Mouse (Mus musculus) hindbrain, embryonic 11.5 days (tissue): Measurements from ENCODE around the gene Tbxas1. TPM values are rescaled to one million over a fixed set of nuclear protein-coding genes. Genes with fewer than 3 reads are reported as not detected.

Source experiments
- ATAC-seq: fragments of 200-750 bp; cut with Nextera tagmentation; 2 replicates; pipeline ENCODE4 v1.8.0; 2017; ENCODE audit warnings: mild to moderate bottlenecking, moderate TSS enrichment, moderate library complexity; ENCODE audit not compliant: low FRiP score
- DNase-seq: peaks from one replicate; pipeline ENCODE4 v3.0.0-alpha.2; 2015; ENCODE audit warnings: low spot score
- H3K27ac ChIP-seq: fragments of 300-500 bp; sonication (generic); 2 replicates; pipeline ENCODE4 v1.5.1; 2014; ENCODE audit warnings: mild to moderate bottlenecking, low read depth, low read length
- H3K27me3 ChIP-seq: fragments of 300-500 bp; sonication (generic); 2 replicates; pipeline ENCODE4 v1.6.1; 2014; ENCODE audit warnings: mild to moderate bottlenecking, low read length, moderate library complexity, mixed read lengths; ENCODE audit not compliant: control insufficient read depth, insufficient read depth
- H3K36me3 ChIP-seq: fragments of 300-500 bp; sonication (generic); 2 replicates; pipeline ENCODE4 v1.6.1; 2014; ENCODE audit warnings: mild to moderate bottlenecking, low read length, moderate library complexity, mixed read lengths; ENCODE audit not compliant: control insufficient read depth, insufficient read depth
- H3K4me1 ChIP-seq: fragments of 300-500 bp; sonication (generic); replicated peaks from 2 replicates; pipeline ENCODE4 v1.6.1; 2014; ENCODE audit warnings: low read length, mixed read lengths; ENCODE audit not compliant: control insufficient read depth, insufficient read depth
- H3K4me2 ChIP-seq: fragments of 300-500 bp; sonication (generic); replicated peaks from 2 replicates; pipeline ENCODE4 v1.6.1; 2014; ENCODE audit warnings: mild to moderate bottlenecking, low read depth, low read length
- H3K4me3 ChIP-seq: fragments of 300-500 bp; sonication (generic); 2 replicates; pipeline ENCODE4 v1.5.1; 2014; ENCODE audit warnings: low read depth, low read length
- H3K9ac ChIP-seq: fragments of 300-500 bp; sonication (generic); 2 replicates; pipeline ENCODE4 v1.6.1; 2014; ENCODE audit warnings: low read depth, low read length
- H3K9me3 ChIP-seq: fragments of 300-500 bp; sonication (generic); 2 replicates; pipeline ENCODE4 v1.6.1; 2016; ENCODE audit warnings: low read length; ENCODE audit not compliant: control insufficient read depth
- WGBS: fragments of 180-500 bp; shearing (Covaris S2); extraction: QIAGEN DNeasy Blood & Tissue Kit; methylation state at CpG from one replicate; pipeline ENCODE4 v1.1.7; 2014; 5-methylcytosine and 5-hydroxymethylcytosine counted together
- polyA plus RNA-seq: library from polyadenylated mRNA; unstranded; fragments of >200 nt; fragmentation: Nextera tagmentation; extraction: Ambion mirVana; gene quantifications from 2 replicates; pipeline ENCODE4 v1.2.1, GENCODE M21; 2014

Gene Tbxas1
- polyA plus RNA-seq, 1 experiment from 2014 or later: 0.69 TPM

DNA sequence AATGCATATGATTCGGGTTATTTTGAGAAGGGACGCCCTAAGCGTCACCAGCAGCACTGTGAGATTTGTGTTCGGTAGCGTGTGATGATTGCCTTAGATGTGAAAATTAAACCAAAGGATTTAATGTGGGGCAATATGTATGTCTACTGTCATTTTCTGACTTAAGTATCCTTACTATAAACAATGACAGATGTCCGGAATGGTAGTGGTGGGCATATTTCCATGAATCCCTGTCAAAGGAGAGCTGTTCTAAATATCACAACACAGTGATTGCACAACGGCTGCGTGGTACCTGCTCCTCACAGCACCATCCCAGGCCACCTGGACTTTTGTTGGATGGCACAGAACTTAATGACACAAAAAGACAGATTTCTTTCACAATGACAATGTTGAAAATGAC lies 69.2 kb downstream of the Tbxas1 start:
- no peak overlapping the region for H3K27ac ChIP-seq
- no peaks in the 10 kb centered on the region for H3K27me3 ChIP-seq
- no peaks in the 10 kb centered on the region for H3K36me3 ChIP-seq
- no peaks in the 10 kb centered on the region for H3K4me1 ChIP-seq
- DNase-seq: no peak
- H3K4me3 ChIP-seq: no peak overlapping the region
- H3K9me3 ChIP-seq: no peaks in the 10 kb centered on the region
- ATAC-seq: no peak
- no peak overlapping the region for H3K4me2 ChIP-seq
- no peak overlapping the region for H3K9ac ChIP-seq
- 91% methylated on average over 8 of the region's 8 CpGs for WGBS

DNA sequence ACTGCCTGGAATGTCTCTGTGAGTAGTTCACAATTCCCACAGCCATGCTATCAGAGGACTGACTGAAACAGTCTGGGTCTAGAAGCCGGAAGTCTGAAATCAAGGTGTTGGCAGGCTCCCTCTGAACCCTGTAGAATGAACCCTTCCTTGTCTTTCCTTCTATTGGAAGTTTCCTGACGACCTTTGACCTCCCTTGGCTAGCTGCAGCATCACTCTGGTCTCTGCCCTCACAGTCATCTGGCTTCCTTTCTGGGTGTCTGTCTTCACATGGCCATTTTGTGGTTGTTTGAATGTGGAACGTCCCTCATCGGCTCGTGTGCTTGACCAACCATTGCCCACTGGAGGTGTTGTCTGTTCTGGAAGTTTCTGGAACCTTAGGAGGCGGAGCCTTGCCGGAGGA lies 69.6 kb downstream of the Tbxas1 start:
- 87% methylated on average over 7 of the region's 7 CpGs for WGBS
- Histone ChIP-seq H3K4me2 (no peak overlapping the region), H3K27ac (no peak overlapping the region), H3K27me3 (no peaks in the 10 kb centered on the region), H3K9ac (no peak overlapping the region), H3K4me1 (no peaks in the 10 kb centered on the region), H3K9me3 (no peaks in the 10 kb centered on the region), H3K4me3 (no peak overlapping the region), H3K36me3 (no peaks in the 10 kb centered on the region)
- DNase-seq: no peak
- ATAC-seq: no peak

DNA sequence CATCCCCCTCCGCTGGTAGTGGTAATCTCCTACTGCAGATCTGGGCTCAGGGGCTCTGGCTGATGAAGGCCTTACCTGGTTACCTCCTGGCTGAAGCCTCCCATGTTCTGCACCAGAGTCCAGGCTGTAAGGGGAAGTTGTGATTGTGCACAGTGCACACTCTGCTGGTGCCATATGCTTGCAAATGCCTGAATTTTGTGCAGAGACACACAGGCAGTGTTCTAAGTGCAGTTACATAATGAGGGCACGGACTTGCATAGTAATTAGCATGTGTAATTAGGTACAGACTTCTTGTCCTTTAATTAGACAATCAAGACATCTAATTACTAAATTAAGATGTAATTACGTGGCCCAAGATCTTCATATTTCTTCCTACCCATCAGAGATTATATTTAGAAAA lies 70.5 kb downstream of the Tbxas1 start:
- no peak overlapping the region for H3K4me3 ChIP-seq
- H3K9ac ChIP-seq: no peak overlapping the region
- no peaks in the 10 kb centered on the region for H3K36me3 ChIP-seq
- 86% methylated on average over 3 of the region's 3 CpGs for WGBS
- H3K4me2 ChIP-seq: no peak overlapping the region
- H3K4me1 ChIP-seq: no peaks in the 10 kb centered on the region
- ATAC-seq: no peak
- no peak overlapping the region for H3K27ac ChIP-seq
- DNase-seq: no peak
- no peaks in the 10 kb centered on the region for H3K9me3 ChIP-seq
- no peaks in the 10 kb centered on the region for H3K27me3 ChIP-seq

DNA sequence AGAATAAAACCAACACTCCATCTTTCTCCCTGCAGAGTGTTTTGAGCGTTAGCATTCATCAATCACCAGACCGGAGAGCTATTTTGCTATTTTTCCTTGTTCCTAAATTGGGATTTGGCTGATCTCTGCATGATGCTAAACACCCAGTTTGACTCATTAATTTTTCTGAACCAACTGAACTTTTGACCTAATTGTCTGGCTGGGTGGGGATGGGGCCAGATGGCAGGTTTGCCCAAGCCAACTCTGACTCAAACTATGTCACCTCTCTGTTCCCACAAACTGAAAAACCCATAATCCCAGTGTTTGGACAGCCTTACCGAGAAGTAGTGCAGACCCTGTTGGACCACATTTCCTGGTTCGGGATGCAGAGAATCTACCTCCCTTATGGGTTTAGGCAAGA lies 72.1 kb downstream of the Tbxas1 start:
- H3K9ac ChIP-seq: no peak overlapping the region
- H3K4me3 ChIP-seq: no peak overlapping the region
- ATAC-seq (no peak), DNase-seq (no peak)
- no peaks in the 10 kb centered on the region for H3K27me3 ChIP-seq
- no peak overlapping the region for H3K4me2 ChIP-seq
- no peaks in the 10 kb centered on the region for H3K9me3 ChIP-seq
- H3K4me1 ChIP-seq: no peaks in the 10 kb centered on the region
- 94% methylated on average over 4 of the region's 4 CpGs for WGBS
- no peak overlapping the region for H3K27ac ChIP-seq
- no peaks in the 10 kb centered on the region for H3K36me3 ChIP-seq

DNA sequence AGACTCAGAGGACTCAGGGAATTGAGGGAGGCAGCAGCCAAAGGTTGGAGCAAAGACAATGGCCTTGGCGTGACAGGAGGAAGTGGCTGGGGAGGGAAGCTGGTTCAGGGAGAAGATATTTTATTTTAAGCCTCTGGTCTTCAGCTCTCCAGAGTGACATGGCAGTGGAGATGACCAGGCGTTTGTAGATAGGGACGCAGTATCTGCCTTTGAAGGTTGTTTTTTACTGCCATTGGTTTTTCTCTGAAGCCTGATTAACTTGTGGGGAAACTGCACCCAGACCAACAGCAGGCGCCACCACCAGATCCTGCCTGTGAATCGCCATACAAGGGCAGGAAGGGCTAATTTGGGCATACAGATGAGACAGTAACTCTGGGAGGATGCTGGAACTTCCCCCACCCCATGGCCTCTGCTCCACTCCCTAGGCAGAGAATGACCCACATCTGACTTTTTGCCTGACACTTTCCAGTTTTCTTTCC lies 74.5 kb downstream of the Tbxas1 start:
- 56% methylated on average over 5 of the region's 5 CpGs for WGBS
- Histone ChIP-seq H3K4me1 (no peaks in the 10 kb centered on the region), H3K4me2 (no peak overlapping the region), H3K36me3 (no peaks in the 10 kb centered on the region), H3K27ac (no peak overlapping the region), H3K9ac (no peak overlapping the region), H3K27me3 (no peaks in the 10 kb centered on the region), H3K4me3 (no peak overlapping the region), H3K9me3 (no peaks in the 10 kb centered on the region)
- DNase-seq: no peak
- ATAC-seq: no peak

DNA sequence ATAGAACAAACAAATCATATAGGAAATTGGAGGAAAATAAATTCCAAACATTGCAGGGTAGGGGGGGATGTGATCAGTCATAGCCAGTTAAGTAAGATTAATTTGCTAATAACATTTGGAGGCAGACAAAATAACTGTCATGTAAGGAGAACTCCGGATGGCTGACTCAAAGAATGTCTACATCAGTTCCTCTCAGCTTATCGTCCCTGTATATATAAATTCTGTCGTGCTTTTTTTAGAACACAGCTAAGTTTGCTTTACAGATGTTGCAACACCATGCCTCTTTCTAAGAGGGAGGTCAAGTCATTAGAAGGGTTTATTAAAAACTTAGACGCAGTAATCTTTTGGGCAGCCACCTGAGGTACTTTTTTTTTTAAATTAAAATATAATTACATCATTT lies 75.1 kb downstream of the Tbxas1 start:
- DNase-seq: no peak
- ATAC-seq: no peak
- 78% methylated on average over 4 of the region's 4 CpGs for WGBS
- Histone ChIP-seq H3K27me3 (no peaks in the 10 kb centered on the region), H3K36me3 (no peaks in the 10 kb centered on the region), H3K4me2 (no peak overlapping the region), H3K9ac (no peak overlapping the region), H3K27ac (no peak overlapping the region), H3K4me3 (no peak overlapping the region), H3K9me3 (no peaks in the 10 kb centered on the region), H3K4me1 (no peaks in the 10 kb centered on the region)

DNA sequence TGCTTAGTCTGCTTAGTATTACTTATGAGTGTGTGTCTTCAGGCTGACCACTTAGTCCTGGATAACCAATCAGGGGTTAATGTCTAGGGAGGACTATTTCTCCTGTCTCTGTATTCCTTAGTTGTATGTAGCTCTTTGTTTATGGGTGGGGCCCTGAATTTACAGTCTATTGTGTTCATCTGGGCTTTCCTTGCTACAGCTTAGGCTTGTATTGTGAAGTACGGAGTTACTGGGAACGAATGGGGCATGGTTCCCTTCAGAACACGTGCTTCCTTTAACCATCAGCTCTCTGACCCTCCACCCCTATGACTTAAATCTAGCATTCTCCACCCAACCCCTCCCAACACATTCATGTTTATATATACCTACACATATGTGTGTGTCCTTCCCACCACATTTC lies 75.6 kb downstream of the Tbxas1 start:
- H3K9ac ChIP-seq: no peak overlapping the region
- ATAC-seq: no peak
- WGBS: 82% methylated on average over 3 of the region's 3 CpGs
- no peaks in the 10 kb centered on the region for H3K36me3 ChIP-seq
- DNase-seq: no peak
- no peak overlapping the region for H3K27ac ChIP-seq
- H3K4me1 ChIP-seq: no peaks in the 10 kb centered on the region
- no peaks in the 10 kb centered on the region for H3K27me3 ChIP-seq
- no peak overlapping the region for H3K4me3 ChIP-seq
- H3K4me2 ChIP-seq: no peak overlapping the region
- no peaks in the 10 kb centered on the region for H3K9me3 ChIP-seq

DNA sequence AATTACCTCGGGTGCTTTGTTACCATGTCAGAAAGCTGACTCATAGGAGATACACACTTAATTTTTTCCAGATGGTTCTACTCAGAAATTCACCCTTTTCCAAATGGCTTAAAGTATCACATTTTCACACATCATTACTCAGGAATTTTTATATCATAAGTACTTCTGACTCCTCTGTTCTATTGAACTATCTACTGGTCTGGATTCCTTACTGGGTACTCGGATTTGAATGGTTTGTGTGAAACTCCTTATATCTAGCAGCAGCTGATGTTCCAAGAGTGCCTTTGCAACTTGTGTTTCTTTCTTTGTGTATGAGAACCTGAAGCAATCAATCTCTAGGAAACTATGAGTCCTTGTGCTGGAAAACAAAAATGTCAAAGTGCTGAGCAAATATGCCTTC lies 81.4 kb downstream of the Tbxas1 start:
- WGBS: 80% methylated on average over 2 of the region's 2 CpGs
- no peak overlapping the region for H3K4me2 ChIP-seq

DNA sequence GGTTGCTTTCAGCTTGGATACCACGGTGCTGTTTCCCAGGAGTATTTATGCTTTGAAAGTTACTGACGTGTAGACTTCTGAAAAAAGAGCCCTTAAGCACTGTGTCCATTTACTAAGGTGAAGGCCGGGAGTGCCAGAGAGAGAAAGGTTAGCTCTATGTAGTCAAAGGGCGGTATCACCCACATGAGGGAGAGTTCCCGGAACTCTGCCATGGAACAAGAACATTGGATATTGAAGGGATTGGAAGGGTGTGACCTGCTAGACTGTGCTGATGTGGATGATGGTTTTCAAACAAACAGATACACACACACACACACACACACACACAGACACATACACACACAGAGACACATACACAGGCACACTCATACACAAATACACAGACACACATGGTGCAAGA lies 82.0 kb downstream of the Tbxas1 start:
- DNase-seq (no peak), ATAC-seq (no peak)
- Histone ChIP-seq H3K4me2 (no peak overlapping the region), H3K36me3 (no peaks in the 10 kb centered on the region), H3K9ac (no peak overlapping the region), H3K27me3 (no peaks in the 10 kb centered on the region), H3K4me3 (no peak overlapping the region), H3K9me3 (no peaks in the 10 kb centered on the region), H3K27ac (no peak overlapping the region), H3K4me1 (0 out of 2 replicates have a peak, but pooled peaks cover 2% of the 10 kb centered on the region)
- whole genome bisulfite sequencing: 88% methylated on average over 5 of the region's 5 CpGs

More for the DNA sequence above, 81.4 kb downstream of the Tbxas1 start:
- H3K27ac ChIP-seq: no peak overlapping the region
- ATAC-seq: no peak
- H3K4me1 ChIP-seq: 0 out of 2 replicates have a peak, but pooled peaks cover 2% of the 10 kb centered on the region
- no peak overlapping the region for H3K4me3 ChIP-seq
- no peak overlapping the region for H3K9ac ChIP-seq
- no peak for DNase-seq
- H3K36me3 ChIP-seq: no peaks in the 10 kb centered on the region
- no peaks in the 10 kb centered on the region for H3K27me3 ChIP-seq
- no peaks in the 10 kb centered on the region for H3K9me3 ChIP-seq
